Mouse (Mus musculus): ENCODE data around the gene Wnt9b. TPM values are rescaled to one million over a fixed set of nuclear protein-coding genes. Genes with fewer than 3 reads are reported as not detected.

The Wnt9b gene
- 0.27 and 0.41 TPM in 2 replicates for polyA plus RNA-seq (2015; fragmentation: Nextera tagmentation; extraction: Ambion mirVana)

DNA sequence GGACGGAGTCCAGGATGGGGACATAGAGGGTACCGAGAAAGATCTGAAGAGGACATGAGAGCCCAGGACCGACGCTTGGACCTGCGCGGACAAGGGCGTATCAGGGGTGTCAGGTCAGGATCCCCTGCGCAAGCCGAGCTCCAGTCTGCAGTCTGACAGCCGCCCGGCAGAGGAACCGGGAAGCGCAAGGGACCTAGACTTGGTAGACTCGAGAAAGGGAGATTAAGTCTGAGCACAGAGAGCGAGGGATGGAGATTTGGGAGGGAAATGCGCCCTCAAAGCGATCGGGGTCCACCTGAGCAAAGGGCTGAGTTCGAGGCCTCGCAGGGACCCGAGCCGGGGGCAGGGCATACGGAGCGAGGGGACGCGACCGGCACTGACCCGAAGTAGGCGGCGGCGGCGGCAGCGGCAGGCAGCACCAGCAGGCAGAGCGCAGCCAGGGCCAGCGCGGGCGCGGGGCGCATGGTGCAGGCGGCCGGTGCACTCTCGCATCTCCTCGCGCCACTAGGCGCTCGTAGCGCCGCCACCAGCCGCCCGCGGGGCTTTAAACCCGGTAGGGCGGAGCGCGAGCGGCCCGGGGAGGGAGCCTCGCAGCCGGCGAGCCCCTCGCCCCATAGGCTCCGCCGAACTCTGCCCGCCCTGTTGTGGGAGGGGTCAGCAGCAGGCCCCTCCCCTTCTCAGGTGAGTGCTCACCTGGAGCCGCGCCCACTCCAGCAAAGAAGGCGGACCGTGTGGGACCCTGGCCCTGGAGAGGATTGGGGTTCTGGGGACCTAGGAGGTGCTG lies at the start of gene Wnt9b:
Gene Wnt9b (minus strand): TSS at position 516 of the 784 bp plus-strand sequence.
- Histone ChIP-seq H3K27me3 (ENCODE audit: control insufficient read depth, insufficient read depth, low read length) (peaks cover 69% of the 10 kb centered on the region), H3K9me3 (replicated peaks; ENCODE audit: control insufficient read depth, low read length) (no peaks in the 10 kb centered on the region; the same call in 1 of the 2 replicates), H3K36me3 (ENCODE audit: control insufficient read depth, insufficient read depth) (no peaks in the 10 kb centered on the region), H3K27ac (ENCODE audit: low read length) (no peak within 1 kb of the TSS), H3K4me2 (ENCODE audit: low read depth, low read length) (peak within 1 kb of the TSS; percentile 78), H3K4me1 (ENCODE audit: control insufficient read depth, insufficient read depth, low read length) (peaks cover 12% of the 10 kb centered on the region), H3K4me3 (ENCODE audit: low read length) (peak within 1 kb of the TSS; percentile 52), H3K9ac (ENCODE audit: low read length) (peak within 1 kb of the TSS; percentile 43)
- WGBS, result under 1% methylated on average over 57 of the region's 68 CpGs
- ATAC-seq (replicated peaks; ENCODE audit: extremely low read depth, insufficient read depth, low FRiP score), result 0 out of 2 replicates have a peak, but pooled peaks have one; percentile 10

DNA sequence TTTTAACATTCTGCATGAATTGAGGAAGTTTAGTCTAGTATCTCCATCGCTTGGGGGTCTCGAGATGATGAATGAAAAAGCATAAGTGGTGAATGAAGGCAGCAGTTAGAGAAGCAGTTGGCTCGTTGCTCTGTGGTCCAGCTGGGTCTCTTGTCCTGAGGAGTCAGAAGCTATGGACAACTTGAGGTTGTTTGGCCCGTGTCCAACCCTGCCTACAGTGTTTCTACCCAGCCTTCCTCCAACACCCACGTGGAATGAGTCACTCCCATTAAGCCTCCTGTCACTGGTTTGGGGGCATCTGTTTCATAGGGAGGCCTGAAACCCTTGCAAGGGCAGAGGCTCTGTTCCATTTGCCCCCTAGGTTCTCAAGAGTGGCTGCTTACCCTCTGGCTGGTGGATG lies 40.3 kb upstream of the Wnt9b start:
- Histone ChIP-seq H3K9me3 (replicated peaks; ENCODE audit: control insufficient read depth, low read length) (no peaks in the 10 kb centered on the region), H3K4me3 (ENCODE audit: low read length) (no peak overlapping the region), H3K9ac (ENCODE audit: low read length) (no peak overlapping the region), H3K27me3 (ENCODE audit: control insufficient read depth, insufficient read depth, low read length) (peaks cover 34% of the 10 kb centered on the region), H3K4me1 (ENCODE audit: control insufficient read depth, insufficient read depth, low read length) (no peaks in the 10 kb centered on the region), H3K27ac (ENCODE audit: low read length) (no peak overlapping the region), H3K36me3 (ENCODE audit: control insufficient read depth, insufficient read depth) (no peaks in the 10 kb centered on the region), H3K4me2 (ENCODE audit: low read depth, low read length) (no peak overlapping the region)
- ATAC-seq (replicated peaks; ENCODE audit: extremely low read depth, insufficient read depth, low FRiP score), result no peak
- WGBS, result 50% methylated on average over 5 of the region's 5 CpGs

DNA sequence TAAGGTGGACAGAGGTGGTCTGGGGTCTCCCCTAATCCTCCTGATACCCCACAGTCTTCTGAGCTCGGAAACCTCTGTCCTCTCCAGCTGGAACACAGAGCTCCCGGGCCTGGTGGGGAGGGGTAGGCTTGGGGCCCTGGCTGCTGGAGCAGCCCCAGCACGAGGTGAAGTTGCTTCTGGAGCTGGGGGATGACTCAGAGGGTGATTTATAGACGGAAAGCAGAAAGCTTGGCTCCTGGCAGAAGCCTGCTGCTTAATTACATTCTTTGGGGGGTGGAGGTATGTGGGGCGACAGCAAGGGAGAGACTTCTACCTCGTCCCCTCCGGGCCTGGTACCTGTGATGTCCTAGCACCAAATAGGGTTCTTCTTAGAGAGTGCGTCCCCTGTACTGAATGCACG lies 30.5 kb upstream of the Wnt9b start:
- Histone ChIP-seq H3K9me3 (replicated peaks; ENCODE audit: control insufficient read depth, low read length) (no peaks in the 10 kb centered on the region), H3K36me3 (ENCODE audit: control insufficient read depth, insufficient read depth) (no peaks in the 10 kb centered on the region), H3K4me2 (ENCODE audit: low read depth, low read length) (no peak overlapping the region), H3K4me1 (ENCODE audit: control insufficient read depth, insufficient read depth, low read length) (no peaks in the 10 kb centered on the region), H3K4me3 (ENCODE audit: low read length) (no peak overlapping the region), H3K9ac (ENCODE audit: low read length) (no peak overlapping the region), H3K27me3 (ENCODE audit: control insufficient read depth, insufficient read depth, low read length) (peaks cover 30% of the 10 kb centered on the region), H3K27ac (ENCODE audit: low read length) (no peak overlapping the region)
- 55% methylated on average over 9 of the region's 9 CpGs for WGBS
- ATAC-seq (replicated peaks; ENCODE audit: extremely low read depth, insufficient read depth, low FRiP score), result no peak

GRCm38 (mm10) chr11:103774228-103774530 lies 24.6 kb upstream of the Wnt9b start:
- no peak for ATAC-seq (replicated peaks; ENCODE audit: extremely low read depth, insufficient read depth, low FRiP score)
- H3K27me3 ChIP-seq (ENCODE audit: control insufficient read depth, insufficient read depth, low read length), result peaks cover 85% of the 10 kb centered on the region
- no peak overlapping the region for H3K27ac ChIP-seq (ENCODE audit: low read length)
- no peak overlapping the region for H3K9ac ChIP-seq (ENCODE audit: low read length)
- H3K4me2 ChIP-seq (ENCODE audit: low read depth, low read length), result peak overlapping the region; percentile 51
- H3K9me3 ChIP-seq (replicated peaks; ENCODE audit: control insufficient read depth, low read length), result no peaks in the 10 kb centered on the region
- WGBS, result under 1% methylated on average over 19 of the region's 19 CpGs
- peaks cover 8% of the 10 kb centered on the region for H3K4me1 ChIP-seq (ENCODE audit: control insufficient read depth, insufficient read depth, low read length)
- H3K4me3 ChIP-seq (ENCODE audit: low read length), result peak overlapping the region; percentile 36
- no peaks in the 10 kb centered on the region for H3K36me3 ChIP-seq (ENCODE audit: control insufficient read depth, insufficient read depth)

DNA sequence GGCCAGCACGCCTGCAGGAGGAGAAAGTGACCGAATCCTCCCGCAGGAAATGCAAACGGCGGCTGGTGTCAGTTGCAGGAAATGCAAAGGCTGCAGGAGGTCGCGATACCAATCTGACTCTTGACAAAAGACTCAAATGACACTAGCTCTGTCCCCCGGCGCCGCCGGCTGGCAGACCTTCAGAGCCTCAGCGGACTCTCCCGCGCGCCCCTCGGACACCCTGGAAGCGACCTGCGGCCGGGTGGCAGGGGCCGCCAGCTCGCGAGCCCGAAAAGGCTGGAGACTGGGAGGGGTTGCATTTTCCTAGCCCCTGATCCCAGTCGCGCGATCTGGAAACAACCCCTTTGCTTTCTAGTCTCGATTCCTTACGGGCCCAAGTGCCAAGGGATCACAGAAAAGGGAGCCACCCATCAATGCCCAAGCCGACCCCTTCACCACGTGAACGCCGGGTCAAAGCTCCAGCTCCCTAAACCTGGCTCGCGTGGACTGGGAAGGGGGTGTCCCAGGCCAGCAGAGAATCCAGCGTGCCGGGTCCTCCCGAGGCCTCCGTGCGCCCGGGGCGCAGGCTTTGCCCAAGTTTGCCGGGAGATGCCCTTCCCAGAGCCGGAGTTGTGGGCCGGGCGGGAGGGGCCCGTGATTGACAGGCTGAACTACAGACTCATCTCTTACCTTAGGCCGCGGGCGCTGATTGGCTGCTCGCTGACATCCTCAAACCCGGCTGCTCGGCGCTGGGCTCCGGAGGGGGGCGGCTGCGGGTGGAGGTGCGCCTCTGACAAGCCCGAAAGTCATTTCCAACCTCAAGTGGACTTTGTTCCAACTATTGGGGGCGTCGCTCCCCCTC lies 24.0 kb upstream of the Wnt9b start, which contains the start of gene Wnt3:
Gene Wnt3 (plus strand): TSS at position 764 of the 841 bp plus-strand sequence.
- Histone ChIP-seq H3K36me3 (ENCODE audit: control insufficient read depth, insufficient read depth) (no peaks in the 10 kb centered on the region), H3K9ac (ENCODE audit: low read length) (no peak within 1 kb of the TSS), H3K27me3 (ENCODE audit: control insufficient read depth, insufficient read depth, low read length) (peaks cover 90% of the 10 kb centered on the region), H3K4me1 (ENCODE audit: control insufficient read depth, insufficient read depth, low read length) (peaks cover 8% of the 10 kb centered on the region), H3K9me3 (replicated peaks; ENCODE audit: control insufficient read depth, low read length) (no peaks in the 10 kb centered on the region), H3K4me2 (ENCODE audit: low read depth, low read length) (peak within 1 kb of the TSS; percentile 51), H3K27ac (ENCODE audit: low read length) (no peak within 1 kb of the TSS), H3K4me3 (ENCODE audit: low read length) (peak within 1 kb of the TSS; percentile 36)
- no peak for ATAC-seq (replicated peaks; ENCODE audit: extremely low read depth, insufficient read depth, low FRiP score)
- under 1% methylated on average over 60 of the region's 60 CpGs for WGBS

DNA sequence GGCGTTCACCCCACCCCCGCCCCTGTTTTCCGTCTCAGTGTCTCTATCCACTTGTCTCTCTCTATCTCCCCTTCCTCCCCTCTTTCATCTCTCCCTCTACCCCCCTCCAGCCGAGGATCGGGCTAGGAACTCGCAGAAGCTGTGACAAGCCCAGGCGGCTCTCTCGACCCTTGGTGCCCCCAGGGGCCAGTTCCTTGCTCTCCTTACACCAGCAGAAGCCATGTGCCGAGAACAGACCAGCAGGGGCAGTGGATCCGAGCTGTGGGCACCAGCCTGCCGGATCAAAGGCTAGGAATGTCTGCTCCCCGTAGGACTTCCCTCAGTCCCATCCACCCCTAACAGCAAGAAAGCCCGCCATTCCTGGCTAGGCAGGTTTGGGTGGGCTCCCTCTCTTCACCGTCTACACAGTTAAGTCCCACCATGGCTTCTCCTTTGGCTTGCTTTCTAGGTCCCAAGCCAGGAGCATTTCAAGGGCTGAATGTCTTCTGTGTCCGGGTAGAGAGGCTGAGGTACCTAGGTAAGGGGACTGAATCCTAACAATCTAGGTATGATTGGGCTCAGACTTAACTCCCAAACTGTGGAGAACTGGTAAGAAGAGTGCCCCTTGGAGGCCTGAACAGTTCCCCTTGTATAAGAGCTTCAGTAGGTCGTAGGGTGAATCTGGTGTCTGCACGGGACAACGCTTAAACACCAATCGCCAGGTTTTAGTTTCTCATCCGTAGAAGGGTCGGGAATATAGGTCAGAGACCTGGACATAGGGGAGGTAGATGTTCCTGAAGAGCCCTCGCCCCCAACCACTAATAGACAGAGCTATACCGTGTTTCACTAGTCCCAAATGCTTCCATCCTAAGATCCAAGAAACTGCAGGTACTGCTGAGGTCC lies 23.1 kb upstream of the Wnt9b start:
- Histone ChIP-seq H3K27ac (ENCODE audit: low read length) (no peak overlapping the region), H3K4me2 (ENCODE audit: low read depth, low read length) (peak overlapping the region; percentile 51), H3K9ac (ENCODE audit: low read length) (no peak overlapping the region), H3K4me3 (ENCODE audit: low read length) (peak overlapping the region; percentile 36; the same call in 1 of the 2 replicates), H3K27me3 (ENCODE audit: control insufficient read depth, insufficient read depth, low read length) (peaks cover 92% of the 10 kb centered on the region), H3K4me1 (ENCODE audit: control insufficient read depth, insufficient read depth, low read length) (peaks cover 8% of the 10 kb centered on the region), H3K36me3 (ENCODE audit: control insufficient read depth, insufficient read depth) (no peaks in the 10 kb centered on the region), H3K9me3 (replicated peaks; ENCODE audit: control insufficient read depth, low read length) (no peaks in the 10 kb centered on the region)
- 2% methylated on average over 23 of the region's 23 CpGs for WGBS
- no peak for ATAC-seq (replicated peaks; ENCODE audit: extremely low read depth, insufficient read depth, low FRiP score)

DNA sequence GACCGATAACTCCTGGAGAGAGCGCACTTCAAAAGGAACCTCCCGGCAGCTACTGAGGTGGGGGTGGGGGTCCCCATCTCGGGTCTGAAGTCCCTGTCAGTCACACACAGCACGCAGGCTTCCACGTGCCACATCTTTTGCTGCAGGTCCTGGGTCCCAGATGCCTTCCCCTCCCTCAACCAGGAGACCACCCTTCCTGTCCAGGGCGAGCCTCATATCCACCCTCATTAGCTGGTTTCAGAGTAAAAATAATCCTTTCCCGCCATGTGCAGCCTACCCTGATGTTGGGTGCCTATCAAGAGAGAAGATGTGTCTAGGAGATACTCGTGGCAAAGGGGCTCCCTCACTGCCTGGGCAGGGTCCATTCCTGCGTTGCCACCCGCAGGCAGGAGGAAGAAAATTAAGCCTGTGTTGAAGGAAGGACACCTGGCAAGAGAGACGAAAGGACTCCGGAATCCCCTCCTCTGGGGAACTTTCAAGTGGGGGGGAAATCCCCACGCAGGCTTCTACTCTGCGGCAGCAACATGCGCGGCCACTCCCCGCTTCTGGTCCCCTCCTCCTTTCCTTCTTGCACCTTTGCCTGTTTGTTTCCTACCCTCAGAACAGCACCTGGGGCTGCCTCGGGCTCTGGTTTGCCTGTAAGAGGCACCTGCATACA lies 21.7 kb upstream of the Wnt9b start:
- ATAC-seq (replicated peaks; ENCODE audit: extremely low read depth, insufficient read depth, low FRiP score), result no peak
- H3K4me2 ChIP-seq (ENCODE audit: low read depth, low read length), result no peak overlapping the region
- no peaks in the 10 kb centered on the region for H3K9me3 ChIP-seq (replicated peaks; ENCODE audit: control insufficient read depth, low read length)
- peaks cover 8% of the 10 kb centered on the region for H3K4me1 ChIP-seq (ENCODE audit: control insufficient read depth, insufficient read depth, low read length)
- peaks cover 77% of the 10 kb centered on the region for H3K27me3 ChIP-seq (ENCODE audit: control insufficient read depth, insufficient read depth, low read length)
- no peak overlapping the region for H3K4me3 ChIP-seq (ENCODE audit: low read length)
- no peak overlapping the region for H3K27ac ChIP-seq (ENCODE audit: low read length)
- WGBS, result under 1% methylated on average over 15 of the region's 19 CpGs
- no peak overlapping the region for H3K9ac ChIP-seq (ENCODE audit: low read length)
- H3K36me3 ChIP-seq (ENCODE audit: control insufficient read depth, insufficient read depth), result no peaks in the 10 kb centered on the region

DNA sequence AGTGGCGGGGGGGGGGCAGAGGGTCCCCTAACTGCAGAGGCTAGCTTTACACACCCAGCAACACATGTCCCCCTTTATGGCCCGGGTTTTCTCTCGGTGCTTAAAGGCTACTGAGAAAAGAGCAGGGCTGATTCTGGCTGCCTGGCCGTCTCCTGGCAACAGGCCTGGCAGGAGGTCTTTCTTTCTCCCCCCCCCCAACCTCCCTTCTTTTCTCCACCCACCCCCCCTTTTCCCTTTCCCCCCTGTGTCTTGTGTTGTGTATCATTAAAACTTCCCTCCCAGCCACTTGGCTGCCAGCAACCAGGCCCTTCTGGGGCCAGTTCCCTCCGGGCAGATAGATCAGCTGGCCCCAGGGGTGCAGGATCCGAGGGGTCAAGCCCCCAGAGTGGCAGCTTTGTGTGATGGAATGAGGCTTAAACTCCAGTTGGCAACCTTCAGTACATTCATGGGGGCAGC lies 16.0 kb upstream of the Wnt9b start:
- ATAC-seq (replicated peaks; ENCODE audit: extremely low read depth, insufficient read depth, low FRiP score), result no peak
- WGBS, result 20% methylated on average over 6 of the region's 6 CpGs
- H3K27me3 ChIP-seq (ENCODE audit: control insufficient read depth, insufficient read depth, low read length), result peaks cover 22% of the 10 kb centered on the region

More for the DNA sequence above, 16.0 kb upstream of the Wnt9b start:
- no peaks in the 10 kb centered on the region for H3K36me3 ChIP-seq (ENCODE audit: control insufficient read depth, insufficient read depth)
- no peak overlapping the region for H3K4me2 ChIP-seq (ENCODE audit: low read depth, low read length)
- H3K9ac ChIP-seq (ENCODE audit: low read length), result no peak overlapping the region
- H3K27ac ChIP-seq (ENCODE audit: low read length), result no peak overlapping the region
- no peaks in the 10 kb centered on the region for H3K4me1 ChIP-seq (ENCODE audit: control insufficient read depth, insufficient read depth, low read length)
- H3K9me3 ChIP-seq (replicated peaks; ENCODE audit: control insufficient read depth, low read length), result no peaks in the 10 kb centered on the region
- no peak overlapping the region for H3K4me3 ChIP-seq (ENCODE audit: low read length)

Measured in heart, embryonic 16.5 days (tissue).